ENCODE assay signal across 35 mouse cellular contexts in genomic region chr11:34264099-34264498, GRCm38 (mm10). TPM values are rescaled to one million over a fixed set of nuclear protein-coding genes. Genes with fewer than 3 reads are reported as not detected.
"Had no signal": no experiment of that assay in that cellular context is flagged by ENCODE, and none has a peak within 500 bp of the region (broad histone marks: within the 10 kb centered on the region; RNA-seq: fewer than 3 reads in every experiment).

No protein-coding gene starts in this region.

- H3K9me3 ChIP-seq: embryonic facial prominence, embryonic 10.5 days; embryonic facial prominence, embryonic 12.5 days; embryonic facial prominence, embryonic 13.5 days; embryonic facial prominence, embryonic 15.5 days; forebrain, embryonic 10.5 days; forebrain, embryonic 12.5 days; forebrain, embryonic 13.5 days; forebrain, embryonic 15.5 days had no signal

- H3K4me2 ChIP-seq: embryonic facial prominence, embryonic 12.5 days; embryonic facial prominence, embryonic 13.5 days; embryonic facial prominence, embryonic 15.5 days; forebrain, embryonic 12.5 days; forebrain, embryonic 13.5 days; forebrain, embryonic 15.5 days had no signal

- H3K27me3 ChIP-seq: embryonic facial prominence, embryonic 12.5 days; embryonic facial prominence, embryonic 13.5 days; forebrain, embryonic 12.5 days; forebrain, embryonic 13.5 days; forebrain, embryonic 15.5 days had no signal

- H3K27ac ChIP-seq: embryonic facial prominence, embryonic 10.5 days; embryonic facial prominence, embryonic 12.5 days; embryonic facial prominence, embryonic 13.5 days; embryonic facial prominence, embryonic 15.5 days; forebrain, embryonic 10.5 days; forebrain, embryonic 12.5 days; forebrain, embryonic 13.5 days; forebrain, embryonic 15.5 days; gastrocnemius, adult 2 months; heart, adult 2 months had no signal

- DNase-seq: cerebellum, adult 18-20 months; cerebellum, adult 2 months; cerebellum, adult 8-10 months; cerebellum, adult 9-10 months; cerebellum, adult 9-11 months; cerebellum, postnatal 10 days; cerebellum, postnatal 14 days; cerebellum, postnatal 25 days; cerebellum, postnatal 36 days; embryo, embryonic 11 days; gastrocnemius, adult 2 months; gastrocnemius, postnatal 10 days; gastrocnemius, postnatal 14 days; gastrocnemius, postnatal 25 days; gastrocnemius, postnatal 36 days; heart, adult 11 months; heart, adult 18-20 months; heart, adult 2 months had no signal

- H3K36me3 ChIP-seq: embryonic facial prominence, embryonic 10.5 days; embryonic facial prominence, embryonic 12.5 days; embryonic facial prominence, embryonic 13.5 days; embryonic facial prominence, embryonic 15.5 days; forebrain, embryonic 10.5 days; forebrain, embryonic 12.5 days; forebrain, embryonic 15.5 days had no signal

- H3K4me1 ChIP-seq: embryonic facial prominence, embryonic 10.5 days; embryonic facial prominence, embryonic 12.5 days; embryonic facial prominence, embryonic 13.5 days; embryonic facial prominence, embryonic 15.5 days; forebrain, embryonic 10.5 days; forebrain, embryonic 12.5 days; forebrain, embryonic 13.5 days; forebrain, embryonic 15.5 days had no signal

- H3K9ac ChIP-seq: embryonic facial prominence, embryonic 12.5 days; embryonic facial prominence, embryonic 13.5 days; embryonic facial prominence, embryonic 15.5 days; forebrain, embryonic 12.5 days; forebrain, embryonic 13.5 days; forebrain, embryonic 15.5 days had no signal

- ATAC-seq: forebrain, embryonic 13.5 days; forebrain, embryonic 14.5 days; forebrain, embryonic 15.5 days; forebrain, embryonic 16.5 days had no signal

- H3K4me3 ChIP-seq: embryonic facial prominence, embryonic 10.5 days; embryonic facial prominence, embryonic 12.5 days; embryonic facial prominence, embryonic 13.5 days; embryonic facial prominence, embryonic 15.5 days; erythroblast, embryonic 14.5 days; forebrain, embryonic 10.5 days; forebrain, embryonic 12.5 days; forebrain, embryonic 13.5 days; forebrain, embryonic 15.5 days; gastrocnemius, adult 2 months; heart, adult 2 months had no signal

RNA-seq across cellular contexts. Expression of gene Fam196b, which starts 50.5 kb away (rescaled TPM):
- total RNA-seq: granulocyte monocyte progenitor cell, adult 5-6 weeks; heart, adult 18-20 months; heart, adult 2 months had no signal
- polyA plus RNA-seq: erythroblast, embryonic 14.5 days had no signal

RNA-seq across cellular contexts. Expression of gene Foxi1, which starts 56.2 kb away (rescaled TPM):
- total RNA-seq: common myeloid progenitor, adult 5-6 weeks; gastrocnemius, adult 18-20 months; gastrocnemius, adult 2 months; gastrocnemius, adult 8-10 months; gastrocnemius, postnatal 10 days; gastrocnemius, postnatal 14 days; gastrocnemius, postnatal 25 days; gastrocnemius, postnatal 36 days; gastrocnemius, postnatal 4 days; granulocyte monocyte progenitor cell, adult 5-6 weeks; heart, adult 18-20 months; heart, adult 2 months had no signal
- polyA plus RNA-seq: cerebellum, adult 2 months; embryonic facial prominence, embryonic 10.5 days; embryonic facial prominence, embryonic 11.5 days; embryonic facial prominence, embryonic 13.5 days; forebrain, embryonic 10.5 days; forebrain, embryonic 12.5 days; forebrain, embryonic 13.5 days; forebrain, embryonic 14.5 days; forebrain, embryonic 15.5 days; forebrain, embryonic 16.5 days; heart, adult 2 months had no signal
